Mouse (Mus musculus): ENCODE results near the gene Epb41.

DNA sequence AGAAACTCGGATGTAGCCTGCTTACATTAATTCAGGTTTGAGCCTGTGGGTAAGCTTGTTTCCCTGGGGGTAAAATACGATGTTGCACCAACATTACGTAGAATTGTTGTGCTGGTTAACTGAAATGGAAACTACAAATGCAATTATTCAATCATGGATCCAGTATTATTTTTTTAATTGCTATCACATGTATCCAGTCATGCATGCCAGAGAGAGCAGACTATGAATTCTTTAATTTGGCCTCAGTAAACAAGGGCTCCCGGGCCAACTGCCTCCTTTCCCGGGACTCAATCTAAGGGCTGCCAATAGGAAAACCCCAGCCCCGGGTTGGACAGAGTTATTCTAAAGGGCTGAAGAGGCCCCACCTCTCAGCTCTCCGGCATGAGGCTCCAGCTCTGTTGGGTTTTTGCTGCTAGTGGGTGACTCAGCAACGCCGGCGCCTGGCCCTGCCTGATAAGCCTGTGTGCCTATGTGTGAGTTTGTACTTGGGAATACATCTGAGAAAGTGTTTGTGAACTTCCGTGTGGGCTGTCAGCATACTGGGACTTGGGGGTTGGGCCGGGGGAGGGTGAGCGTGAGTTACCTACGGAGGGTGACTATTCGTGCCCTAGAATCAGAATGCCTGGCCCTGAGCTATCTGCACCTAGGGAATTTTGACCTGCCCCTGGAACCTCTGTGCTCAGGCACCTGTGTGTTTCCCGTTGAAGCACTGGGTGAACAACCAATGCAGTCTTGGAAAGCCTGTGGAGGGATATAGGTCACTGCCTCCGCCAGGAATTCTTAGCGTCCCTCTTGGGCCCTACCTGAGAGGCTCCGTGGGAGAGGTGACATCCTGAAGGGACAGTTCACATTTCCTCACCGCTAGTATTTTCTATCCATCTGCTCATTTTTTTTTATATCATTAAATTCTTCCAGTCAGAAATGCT lies 1.6 kb upstream of the Epb41 start:
- TF ChIP-seq POLR2A (IDR thresholded peaks at IDR 0.05; ENCODE audit: extremely low read depth, insufficient read depth, low read length): peak; percentile 64
- TF ChIP-seq CTCF (IDR thresholded peaks at IDR 0.05; ENCODE audit: low read depth, low read length): no peak

Data from liver, adult 2 months (tissue).